Mouse (Mus musculus) lung, postnatal 0 days (tissue): ENCODE measurements around the gene Foxe3. TPM values are rescaled to one million over a fixed set of nuclear protein-coding genes. Genes with fewer than 3 reads are reported as not detected.
A peak's percentile ranks its signal among the peaks of the same experiment; 100 is the strongest.

ENCODE experiments used
- ATAC-seq: fragments of 200-750 bp; cut with Nextera tagmentation; 2 replicates; pipeline ENCODE4 v1.8.0; 2017; ENCODE audit warnings: moderate library complexity
- DNase-seq: peaks from one replicate; pipeline ENCODE4 v3.0.0-alpha.2; 2016; ENCODE audit warnings: low spot score
- H3K27ac ChIP-seq: fragments of 300-500 bp; sonication (generic); 2 replicates; pipeline ENCODE4 v1.5.1; 2014; ENCODE audit warnings: antibody characterized with exemption, mild to moderate bottlenecking, low read length, mixed read lengths
- H3K27me3 ChIP-seq: fragments of 300-500 bp; sonication (generic); replicated peaks from 2 replicates; pipeline ENCODE4 v1.6.1; 2014; ENCODE audit warnings: low read length, mixed read lengths; ENCODE audit not compliant: insufficient read depth
- H3K36me3 ChIP-seq: fragments of 300-500 bp; sonication (generic); 2 replicates; pipeline ENCODE4 v1.6.1; 2014; ENCODE audit warnings: low read length, mixed read lengths; ENCODE audit not compliant: insufficient read depth
- H3K4me1 ChIP-seq: fragments of 300-500 bp; sonication (generic); 2 replicates; pipeline ENCODE4 v1.6.1; 2014; ENCODE audit warnings: antibody characterized with exemption, low read depth, low read length, mixed read lengths; ENCODE audit not compliant: insufficient read depth
- H3K4me2 ChIP-seq: fragments of 300-500 bp; sonication (generic); replicated peaks from 2 replicates; pipeline ENCODE4 v1.6.1; 2014; ENCODE audit warnings: low read depth, mild to moderate bottlenecking, low read length, moderate library complexity, mixed read lengths
- H3K4me3 ChIP-seq: fragments of 300-500 bp; sonication (generic); 2 replicates; pipeline ENCODE4 v1.5.1; 2014; ENCODE audit warnings: low read depth, low read length
- H3K9ac ChIP-seq: fragments of 300-500 bp; sonication (generic); replicated peaks from 2 replicates; pipeline ENCODE4 v1.6.1; 2014; ENCODE audit warnings: low read depth, mild to moderate bottlenecking
- H3K9me3 ChIP-seq: fragments of 300-500 bp; sonication (generic); 2 replicates; pipeline ENCODE4 v1.6.1; 2016; ENCODE audit warnings: low read length, mixed read lengths
- CTCF ChIP-seq: IDR thresholded peaks from 2 replicates; pipeline ENCODE4 v1.5.1; 2016; ENCODE audit warnings: antibody characterized with exemption, mild to moderate bottlenecking
- EP300 ChIP-seq: IDR thresholded peaks from 2 replicates; pipeline ENCODE4 v1.6.1; 2016; ENCODE audit warnings: antibody characterized with exemption, mild to moderate bottlenecking, control low read depth
- WGBS: fragments of 180-500 bp; shearing (Covaris S2); extraction: QIAGEN DNeasy Blood & Tissue Kit; methylation state at CpG from one replicate; pipeline ENCODE4 v1.1.7; 2014; 5-methylcytosine and 5-hydroxymethylcytosine counted together
- polyA plus RNA-seq: library from polyadenylated mRNA; unstranded; fragments of >200 nt; fragmentation: Nextera tagmentation; extraction: Ambion mirVana; gene quantifications from 2 replicates; pipeline ENCODE4 v1.2.1, GENCODE M21; 2015

The Foxe3 gene
- polyA plus RNA-seq, 1 experiment from 2014 or later: not detected

- TF ChIP-seq EP300: no peak
- TF ChIP-seq CTCF: no peak
- Histone ChIP-seq H3K27ac (no peak overlapping the region), H3K4me2 (no peak overlapping the region), H3K27me3 (no peaks in the 10 kb centered on the region), H3K36me3 (0 out of 2 replicates have a peak, but pooled peaks cover 5% of the 10 kb centered on the region), H3K9me3 (no peaks in the 10 kb centered on the region), H3K4me3 (no peak overlapping the region), H3K9ac (no peak overlapping the region), H3K4me1 (no peaks in the 10 kb centered on the region)
- ATAC-seq: no peak
- peak; percentile 16 for DNase-seq
These were observed 31.6 kb upstream of the Foxe3 start for GRCm38 (mm10) chr4:114957403-114957802.

- Histone ChIP-seq H3K4me1 (no peaks in the 10 kb centered on the region), H3K27me3 (no peaks in the 10 kb centered on the region), H3K36me3 (no peaks in the 10 kb centered on the region), H3K9ac (no peak overlapping the region), H3K27ac (no peak overlapping the region), H3K4me2 (no peak overlapping the region), H3K9me3 (no peaks in the 10 kb centered on the region), H3K4me3 (no peak overlapping the region)
- WGBS: 81% methylated on average over 3 of the region's 3 CpGs
- ATAC-seq (no peak), DNase-seq (no peak)
- TF ChIP-seq CTCF (no peak), EP300 (no peak)
These were observed 27.4 kb upstream of the Foxe3 start for GRCm38 (mm10) chr4:114953172-114953571.

GRCm38 (mm10) chr4:114947852-114948481, 22.2 kb upstream of the Foxe3 start:
- Histone ChIP-seq H3K4me3 (no peak overlapping the region), H3K36me3 (no peaks in the 10 kb centered on the region), H3K4me1 (no peaks in the 10 kb centered on the region), H3K9ac (no peak overlapping the region), H3K4me2 (no peak overlapping the region), H3K27ac (no peak overlapping the region), H3K27me3 (no peaks in the 10 kb centered on the region), H3K9me3 (no peaks in the 10 kb centered on the region)
- no peak for ATAC-seq
- no peak for TF ChIP-seq EP300
- no peak for TF ChIP-seq CTCF
- no peak for DNase-seq
- 39% methylated on average over 7 of the region's 7 CpGs for WGBS

- no peaks in the 10 kb centered on the region for H3K27me3 ChIP-seq
- no peaks in the 10 kb centered on the region for H3K9me3 ChIP-seq
- ATAC-seq (peak; percentile 73), DNase-seq (peak; percentile 73)
- H3K9ac ChIP-seq: no peak overlapping the region
- TF ChIP-seq EP300: no peak
- peak; percentile 96 for TF ChIP-seq CTCF
- no peaks in the 10 kb centered on the region for H3K4me1 ChIP-seq
- H3K27ac ChIP-seq: no peak overlapping the region
- WGBS: 18% methylated on average over 6 of the region's 6 CpGs
- no peak overlapping the region for H3K4me3 ChIP-seq
- H3K36me3 ChIP-seq: no peaks in the 10 kb centered on the region
- H3K4me2 ChIP-seq: no peak overlapping the region
These were observed 21.6 kb upstream of the Foxe3 start for GRCm38 (mm10) chr4:114947395-114947794.

GRCm38 (mm10) chr4:114946416-114946815, 20.6 kb upstream of the Foxe3 start:
- 80% methylated on average over 4 of the region's 4 CpGs for WGBS
- no peak for DNase-seq

GRCm38 (mm10) chr4:114945021-114945420, 19.2 kb upstream of the Foxe3 start:
- H3K27me3 ChIP-seq: no peaks in the 10 kb centered on the region
- TF ChIP-seq EP300 (no peak), CTCF (no peak)
- no peaks in the 10 kb centered on the region for H3K36me3 ChIP-seq
- ATAC-seq: no peak
- H3K9ac ChIP-seq: no peak overlapping the region
- no peaks in the 10 kb centered on the region for H3K4me1 ChIP-seq
- no peak overlapping the region for H3K27ac ChIP-seq
- H3K4me3 ChIP-seq: no peak overlapping the region
- H3K9me3 ChIP-seq: no peaks in the 10 kb centered on the region
- DNase-seq: no peak
- no peak overlapping the region for H3K4me2 ChIP-seq
- WGBS: 32% methylated on average over 5 of the region's 5 CpGs

More at GRCm38 (mm10) chr4:114946416-114946815, 20.6 kb upstream of the Foxe3 start:
- Histone ChIP-seq H3K4me3 (no peak overlapping the region), H3K27ac (no peak overlapping the region), H3K27me3 (no peaks in the 10 kb centered on the region), H3K36me3 (no peaks in the 10 kb centered on the region), H3K4me1 (no peaks in the 10 kb centered on the region), H3K9ac (no peak overlapping the region), H3K9me3 (no peaks in the 10 kb centered on the region), H3K4me2 (no peak overlapping the region)
- ATAC-seq: no peak
- TF ChIP-seq EP300 (no peak), CTCF (no peak)

- 68% methylated on average over 8 of the region's 8 CpGs for WGBS
- no peaks in the 10 kb centered on the region for H3K9me3 ChIP-seq
- DNase-seq (no peak), ATAC-seq (no peak)
- H3K4me3 ChIP-seq: no peak overlapping the region
- no peaks in the 10 kb centered on the region for H3K4me1 ChIP-seq
- no peaks in the 10 kb centered on the region for H3K27me3 ChIP-seq
- H3K4me2 ChIP-seq: no peak overlapping the region
- no peaks in the 10 kb centered on the region for H3K36me3 ChIP-seq
- H3K9ac ChIP-seq: no peak overlapping the region
- TF ChIP-seq CTCF (no peak), EP300 (no peak)
- no peak overlapping the region for H3K27ac ChIP-seq
These were observed 16.8 kb upstream of the Foxe3 start for GRCm38 (mm10) chr4:114942583-114942982.
